Mouse (Mus musculus) neural tube, embryonic 11.5 days (tissue): Measurements from ENCODE around the gene Gm20388. TPM values are rescaled to one million over a fixed set of nuclear protein-coding genes. Genes with fewer than 3 reads are reported as not detected.

Experiments used
- ATAC-seq: fragments of 200-750 bp; cut with Nextera tagmentation; 2 replicates; pipeline ENCODE4 v1.8.0; 2017; ENCODE audit warnings: moderate number of reproducible peaks, mild to moderate bottlenecking, moderate TSS enrichment, moderate library complexity; ENCODE audit not compliant: insufficient read depth, low FRiP score, low TSS enrichment
- DNase-seq: peaks from one replicate; pipeline ENCODE4 v3.0.0-alpha.2; 2015; ENCODE audit warnings: low spot score
- H3K27ac ChIP-seq: fragments of 300-500 bp; sonication (generic); 2 replicates; pipeline ENCODE4 v1.5.1; 2014; ENCODE audit warnings: low read depth, mild to moderate bottlenecking, low read length
- H3K27me3 ChIP-seq: fragments of 300-500 bp; sonication (generic); 2 replicates; pipeline ENCODE4 v1.6.1; 2014; ENCODE audit warnings: mild to moderate bottlenecking, low read length, mixed read lengths; ENCODE audit not compliant: control insufficient read depth, insufficient read depth
- H3K36me3 ChIP-seq: fragments of 300-500 bp; sonication (generic); 2 replicates; pipeline ENCODE4 v1.6.1; 2014; ENCODE audit warnings: mild to moderate bottlenecking, low read length, moderate library complexity, mixed read lengths; ENCODE audit not compliant: control insufficient read depth, insufficient read depth
- H3K4me1 ChIP-seq: fragments of 300-500 bp; sonication (generic); 2 replicates; pipeline ENCODE4 v1.6.1; 2014; ENCODE audit warnings: low read length, mixed read lengths; ENCODE audit not compliant: control insufficient read depth, insufficient read depth
- H3K4me2 ChIP-seq: fragments of 300-500 bp; sonication (generic); 2 replicates; pipeline ENCODE4 v1.6.1; 2014; ENCODE audit warnings: low read depth, mild to moderate bottlenecking, moderate library complexity
- H3K4me3 ChIP-seq: fragments of 300-500 bp; sonication (generic); 2 replicates; pipeline ENCODE4 v1.5.1; 2014; ENCODE audit warnings: low read depth, low read length
- H3K9ac ChIP-seq: fragments of 300-500 bp; sonication (generic); 2 replicates; pipeline ENCODE4 v1.6.1; 2014; ENCODE audit warnings: mild to moderate bottlenecking, low read length
- H3K9me3 ChIP-seq: fragments of 300-500 bp; sonication (generic); 2 replicates; pipeline ENCODE4 v1.6.1; 2016; ENCODE audit warnings: low read length; ENCODE audit not compliant: control insufficient read depth
- WGBS: fragments of 180-500 bp; shearing (Covaris S2); extraction: QIAGEN DNeasy Blood & Tissue Kit; methylation state at CpG from one replicate; pipeline ENCODE4 v1.1.7; 2014; 5-methylcytosine and 5-hydroxymethylcytosine counted together
- polyA plus RNA-seq: library from polyadenylated mRNA; unstranded; fragments of >200 nt; fragmentation: Nextera tagmentation; extraction: Ambion mirVana; gene quantifications from 2 replicates; pipeline ENCODE4 v1.2.1, GENCODE M21; 2014

Gm20388 gene
- polyA plus RNA-seq, 1 experiment from 2014 or later: not detected

DNA sequence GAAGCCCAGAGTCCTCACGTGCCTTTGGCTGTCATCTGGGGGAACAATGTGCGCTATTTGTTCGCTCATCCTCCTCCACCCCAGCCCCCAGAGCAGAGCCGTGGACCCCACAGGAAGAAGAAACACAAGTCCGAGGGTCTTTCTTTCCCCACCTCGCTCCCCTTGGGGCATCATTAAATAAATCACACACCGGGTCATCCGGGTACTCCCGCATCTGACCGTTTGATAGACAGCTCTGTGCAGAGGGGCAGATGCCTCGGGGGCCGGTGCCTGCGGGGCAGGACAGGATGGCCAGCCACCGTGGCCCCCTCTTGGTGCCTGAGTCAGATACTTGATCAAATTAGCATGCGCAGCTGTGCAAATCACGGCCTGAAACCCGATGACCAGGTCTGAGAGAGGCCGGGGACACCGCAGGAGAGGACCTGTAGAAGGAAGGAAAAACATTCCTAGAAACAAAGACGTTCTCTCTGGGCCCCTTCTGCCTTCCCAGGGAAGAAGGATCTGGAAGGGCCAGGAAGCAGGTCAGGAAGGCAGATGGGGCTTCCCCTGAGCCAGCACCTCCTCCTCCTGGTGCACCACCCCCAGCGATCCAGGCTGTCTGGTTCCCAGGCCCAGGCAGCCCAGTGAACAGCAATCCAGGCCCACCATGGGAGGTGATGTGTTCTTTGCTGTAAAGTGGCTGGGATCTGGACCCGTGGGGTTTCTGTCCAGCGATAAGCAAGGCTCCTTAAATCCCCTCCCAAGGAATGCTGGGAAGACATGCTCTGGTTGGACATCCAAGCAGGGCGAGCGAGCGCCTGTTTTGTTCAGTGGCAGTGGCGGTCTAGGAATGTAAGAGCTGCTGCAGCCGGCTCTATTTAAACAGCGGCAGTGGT is 1383.8 kb downstream of the Gm20388 start:
- peaks cover 14% of the 10 kb centered on the region for H3K4me1 ChIP-seq
- no peak overlapping the region; the same call in 1 of the 2 replicates for H3K4me3 ChIP-seq
- peak overlapping the region; percentile 56; the same call in 1 of the 2 replicates for H3K27ac ChIP-seq
- WGBS: 25% methylated on average over 29 of the region's 29 CpGs
- no peaks in the 10 kb centered on the region for H3K36me3 ChIP-seq
- H3K9ac ChIP-seq: 0 out of 2 replicates have a peak overlapping the region, but pooled peaks have one; percentile 45
- no peaks in the 10 kb centered on the region for H3K9me3 ChIP-seq
- H3K4me2 ChIP-seq: no peak overlapping the region
- ATAC-seq (peak; percentile 27; the same call in 1 of the 2 replicates), DNase-seq (peak; percentile 69)
- no peaks in the 10 kb centered on the region for H3K27me3 ChIP-seq

DNA sequence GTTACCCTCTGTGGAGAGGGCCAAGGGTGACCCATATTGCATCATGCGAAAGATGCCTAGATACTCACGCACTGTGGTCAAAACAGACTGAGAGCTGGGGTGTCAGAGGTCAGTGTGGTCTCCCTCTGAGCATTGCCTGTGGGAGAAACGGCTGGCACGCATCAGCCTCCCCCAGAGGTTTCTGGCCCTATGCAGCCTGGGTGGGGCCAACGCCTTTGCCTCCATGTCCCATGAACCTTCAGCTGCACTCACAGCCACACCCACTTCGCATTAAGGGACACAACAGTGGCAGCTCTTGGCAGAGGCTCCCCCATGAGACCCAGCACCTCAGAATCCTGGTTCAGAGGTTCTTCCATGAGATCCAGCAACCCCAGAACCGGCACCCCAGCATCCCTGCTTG is 1385.4 kb downstream of the Gm20388 start:
- H3K27ac ChIP-seq: no peak overlapping the region
- no peaks in the 10 kb centered on the region for H3K27me3 ChIP-seq
- no peak overlapping the region for H3K4me2 ChIP-seq
- peaks cover 25% of the 10 kb centered on the region for H3K4me1 ChIP-seq
- DNase-seq (no peak), ATAC-seq (no peak)
- 80% methylated on average over 7 of the region's 7 CpGs for WGBS
- no peaks in the 10 kb centered on the region for H3K36me3 ChIP-seq
- H3K4me3 ChIP-seq: no peak overlapping the region
- no peaks in the 10 kb centered on the region for H3K9me3 ChIP-seq
- H3K9ac ChIP-seq: no peak overlapping the region

DNA sequence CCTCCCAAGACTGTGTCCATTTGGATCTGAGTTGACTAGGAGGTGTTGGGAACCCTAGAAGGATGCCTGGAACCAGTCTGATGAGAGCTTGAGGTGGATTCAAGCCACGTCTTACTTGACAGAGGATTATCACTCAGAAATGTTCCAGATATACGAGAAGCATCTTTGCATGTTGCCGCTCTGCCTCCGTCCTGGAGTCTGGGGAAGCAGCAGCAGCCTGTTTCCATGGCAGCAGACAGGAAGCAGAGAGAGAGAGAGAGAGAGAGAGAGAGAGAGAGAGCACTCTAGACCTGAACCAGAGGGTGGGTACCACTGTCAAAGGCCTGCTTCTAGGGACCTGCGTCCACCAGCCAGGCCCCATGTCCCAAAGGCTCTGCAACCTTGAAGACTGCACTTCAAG is 1386.0 kb downstream of the Gm20388 start:
- peaks cover 26% of the 10 kb centered on the region for H3K4me1 ChIP-seq
- DNase-seq: no peak
- WGBS: 50% methylated on average over 5 of the region's 5 CpGs
- ATAC-seq: no peak
- H3K36me3 ChIP-seq: no peaks in the 10 kb centered on the region
- H3K4me3 ChIP-seq: no peak overlapping the region
- no peak overlapping the region for H3K4me2 ChIP-seq
- no peak overlapping the region for H3K27ac ChIP-seq
- no peak overlapping the region for H3K9ac ChIP-seq
- H3K9me3 ChIP-seq: no peaks in the 10 kb centered on the region
- H3K27me3 ChIP-seq: no peaks in the 10 kb centered on the region

DNA sequence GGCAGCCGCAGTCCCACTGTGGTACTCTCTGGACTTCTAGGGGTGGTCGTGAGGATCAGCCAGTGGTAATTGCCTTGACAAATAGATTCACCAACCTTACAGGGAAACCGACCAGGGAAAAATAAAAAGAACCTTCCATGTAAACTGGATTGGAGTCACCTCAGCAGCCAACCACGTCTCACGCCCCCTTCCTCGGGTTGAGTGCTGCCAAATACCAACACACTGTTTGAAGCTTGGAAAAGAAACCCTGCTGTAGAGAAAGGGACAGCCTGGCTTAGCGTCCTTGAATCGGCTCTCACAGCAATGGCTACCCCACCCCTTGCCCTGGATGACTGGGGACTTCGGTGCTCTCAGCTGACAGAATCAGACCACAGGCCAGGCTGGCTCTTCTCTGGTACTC is 1386.7 kb downstream of the Gm20388 start:
- Histone ChIP-seq H3K27me3 (no peaks in the 10 kb centered on the region), H3K4me1 (peaks cover 29% of the 10 kb centered on the region), H3K27ac (no peak overlapping the region), H3K36me3 (no peaks in the 10 kb centered on the region), H3K4me3 (no peak overlapping the region), H3K9me3 (no peaks in the 10 kb centered on the region), H3K4me2 (no peak overlapping the region), H3K9ac (no peak overlapping the region)
- ATAC-seq (no peak), DNase-seq (no peak)
- 63% methylated on average over 9 of the region's 9 CpGs for WGBS

DNA sequence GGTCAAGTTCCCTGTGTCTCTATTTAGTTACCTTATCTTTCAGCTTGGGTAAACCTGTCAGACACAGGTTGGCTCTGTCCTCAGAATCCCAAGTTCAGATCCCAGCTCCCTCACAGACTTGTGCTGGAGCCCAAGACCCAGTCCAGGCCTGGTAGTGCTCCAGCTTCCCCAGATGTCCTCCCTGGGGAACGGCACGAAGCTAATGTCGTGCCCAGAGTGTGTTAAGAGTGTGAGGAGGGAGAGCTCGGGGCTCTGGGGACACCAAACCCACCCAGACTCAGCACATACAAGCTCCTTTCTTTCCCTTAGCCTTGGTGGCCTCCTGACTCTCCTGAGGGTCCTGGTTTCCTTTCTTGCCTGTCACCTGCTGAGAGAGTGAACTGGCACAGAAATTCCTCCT is 1389.4 kb downstream of the Gm20388 start:
- Histone ChIP-seq H3K4me2 (no peak overlapping the region), H3K4me3 (no peak overlapping the region), H3K27me3 (no peaks in the 10 kb centered on the region), H3K9me3 (no peaks in the 10 kb centered on the region), H3K36me3 (no peaks in the 10 kb centered on the region), H3K9ac (no peak overlapping the region), H3K4me1 (peaks cover 18% of the 10 kb centered on the region), H3K27ac (0 out of 2 replicates have a peak overlapping the region, but pooled peaks have one; percentile 17)
- DNase-seq (no peak), ATAC-seq (no peak)
- WGBS: 57% methylated on average over 4 of the region's 4 CpGs

DNA sequence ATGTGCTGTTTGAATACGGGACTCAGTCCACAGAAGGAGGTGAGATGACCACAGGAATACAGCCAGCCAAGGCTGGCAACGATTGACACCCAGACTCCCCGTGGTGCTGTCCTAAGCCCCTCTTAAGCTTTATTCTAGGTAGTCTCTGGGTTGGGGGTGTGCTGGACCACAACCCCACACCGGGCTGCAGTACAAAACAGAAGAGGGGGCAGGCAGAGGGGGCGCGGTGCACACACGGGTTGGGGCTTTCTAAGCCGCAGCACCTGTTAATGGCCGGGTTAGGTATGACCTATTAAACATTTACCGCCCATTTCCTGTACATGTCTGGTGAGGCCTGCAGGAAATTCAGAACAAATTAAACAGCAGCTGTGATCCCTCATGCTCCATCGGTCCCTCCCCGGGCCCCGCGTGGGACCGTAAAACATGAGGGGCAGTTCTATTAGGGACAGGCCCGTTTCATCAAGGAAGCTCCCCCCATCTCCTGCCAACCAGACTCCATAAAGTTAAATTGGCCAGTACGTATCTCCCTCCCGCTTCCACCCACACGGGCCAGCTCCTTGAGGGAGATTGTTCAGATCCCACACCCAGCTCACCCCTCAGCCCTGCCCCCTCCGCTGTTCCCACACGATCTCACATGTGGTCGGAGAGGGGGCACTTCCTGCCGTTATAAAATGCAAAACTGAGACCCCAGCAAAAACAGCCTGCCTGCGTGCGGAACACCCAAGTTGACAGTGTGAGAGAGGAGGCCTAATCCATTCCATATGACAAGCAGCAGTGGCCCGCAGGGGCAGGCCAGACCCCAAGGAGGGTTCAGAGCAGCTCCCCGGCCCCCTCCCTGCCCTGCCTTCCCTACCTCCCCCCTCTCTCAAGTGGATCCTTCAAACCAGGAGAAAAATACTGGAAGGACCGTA is 1390.1 kb downstream of the Gm20388 start:
- Histone ChIP-seq H3K4me2 (peak overlapping the region; percentile 30), H3K27me3 (no peaks in the 10 kb centered on the region), H3K4me1 (peaks cover 18% of the 10 kb centered on the region), H3K9ac (no peak overlapping the region), H3K27ac (peak overlapping the region; percentile 65; the same call in 1 of the 2 replicates), H3K36me3 (no peaks in the 10 kb centered on the region), H3K4me3 (no peak overlapping the region), H3K9me3 (no peaks in the 10 kb centered on the region)
- WGBS: 11% methylated on average over 28 of the region's 28 CpGs
- DNase-seq (peak; percentile 72), ATAC-seq (peak; percentile 60)

DNA sequence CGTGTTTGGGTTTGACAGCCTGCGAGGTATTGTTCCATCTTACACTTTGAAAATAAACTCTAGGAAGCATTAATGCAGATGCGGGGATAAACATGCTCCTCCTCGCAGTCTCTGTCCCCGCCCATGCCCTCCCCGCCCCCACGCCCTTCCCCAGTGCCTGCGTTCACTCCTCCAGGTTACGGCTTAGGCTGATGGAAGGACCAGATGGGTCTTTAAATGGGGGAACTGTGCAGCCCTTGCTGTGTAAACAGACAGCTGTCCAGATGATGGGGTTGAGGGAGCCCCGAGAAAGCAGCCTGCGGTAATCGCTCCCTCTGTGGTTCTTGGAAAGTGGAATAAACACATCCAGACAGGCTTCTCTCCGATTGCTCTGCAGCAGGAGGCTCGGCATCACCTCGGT is 1390.8 kb downstream of the Gm20388 start:
- Histone ChIP-seq H3K4me3 (peak overlapping the region; percentile 0; the same call in 1 of the 2 replicates), H3K4me2 (peak overlapping the region; percentile 30), H3K27ac (peak overlapping the region; percentile 65), H3K36me3 (no peaks in the 10 kb centered on the region), H3K27me3 (no peaks in the 10 kb centered on the region), H3K9ac (0 out of 2 replicates have a peak overlapping the region, but pooled peaks have one; percentile 5), H3K4me1 (peaks cover 21% of the 10 kb centered on the region), H3K9me3 (no peaks in the 10 kb centered on the region)
- ATAC-seq (no peak), DNase-seq (peak; percentile 72)
- 5% methylated on average over 15 of the region's 15 CpGs for WGBS

DNA sequence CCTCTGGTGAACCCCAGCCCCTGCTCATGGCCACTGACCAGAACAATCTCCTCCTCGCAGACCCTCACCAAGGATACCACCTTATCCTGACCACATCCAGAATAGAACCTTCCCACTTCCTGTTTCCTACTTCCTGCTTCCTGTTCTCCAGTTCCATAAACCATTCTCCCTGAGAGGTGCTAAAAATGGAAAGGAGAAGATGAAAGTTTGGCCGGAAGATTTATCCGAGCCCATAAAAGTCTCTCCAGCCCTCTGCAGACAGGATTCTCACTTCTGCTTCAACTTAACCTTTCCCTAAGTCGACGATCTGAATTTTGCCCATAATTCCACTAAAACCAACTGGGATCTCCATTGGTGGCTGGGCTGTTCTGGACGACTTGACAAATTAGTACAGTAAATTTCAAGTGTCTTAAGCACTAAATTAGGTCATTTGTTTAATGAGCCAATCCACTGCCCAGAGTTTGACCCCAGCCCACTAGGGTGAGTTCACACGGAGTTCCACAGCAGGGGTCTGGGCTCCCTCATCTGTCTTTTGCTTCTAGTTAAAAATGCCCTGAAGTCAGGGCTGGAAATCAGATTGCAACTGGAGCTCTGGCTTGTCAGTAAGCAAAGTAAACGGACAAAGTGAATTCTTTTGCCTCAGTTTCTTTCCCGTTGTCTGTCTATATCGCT is 1391.5 kb downstream of the Gm20388 start:
- Histone ChIP-seq H3K4me2 (peak overlapping the region; percentile 30), H3K27me3 (no peaks in the 10 kb centered on the region), H3K9ac (no peak overlapping the region), H3K4me1 (peaks cover 24% of the 10 kb centered on the region), H3K4me3 (peak overlapping the region; percentile 0; the same call in 1 of the 2 replicates), H3K36me3 (no peaks in the 10 kb centered on the region), H3K27ac (peak overlapping the region; percentile 65), H3K9me3 (no peaks in the 10 kb centered on the region)
- 23% methylated on average over 10 of the region's 10 CpGs for WGBS
- no peak for DNase-seq
- no peak for ATAC-seq
